Mouse (Mus musculus) MEL (cell line): Measurements from ENCODE around the gene Gm7030.

ENCODE experiments used
- CTCF ChIP-seq, 3 experiments: IDR thresholded peaks in 2 of 3; conservative IDR thresholded peaks in 1 of 3; 2 replicates each; pipeline ENCODE4 v1.5.1; 2011 to 2012; ENCODE audit warnings: low read length in 3 of 3, low read depth in 2 of 3, mild to moderate bottlenecking in 2 of 3, improper control_type of control experiment in 1 of 3, inconsistent platforms in 1 of 3, mixed read lengths in 1 of 3, moderate library complexity in 1 of 3; ENCODE audit not compliant: control insufficient read depth in 1 of 3, insufficient read depth in 1 of 3, poor library complexity in 1 of 3, severe bottlenecking in 1 of 3
- ELF1 ChIP-seq: IDR thresholded peaks from 2 replicates; pipeline ENCODE4 v1.6.1; 2014; ENCODE audit warnings: low read depth, mild to moderate bottlenecking, inconsistent platforms, low read length, improper control_type of control experiment, moderate library complexity
- MAX ChIP-seq: IDR thresholded peaks from 2 replicates; pipeline ENCODE4 v1.6.1; 2011; ENCODE audit warnings: low read length, improper control_type of control experiment

- no peak for TF ChIP-seq CTCF (IDR thresholded peaks at IDR 0.05 in 2 of 3, conservative IDR thresholded peaks at IDR 0.05 in 1 of 3; ENCODE audit: control insufficient read depth in 1 of 3, insufficient read depth in 1 of 3, low read depth in 2 of 3, low read length in 3 of 3, poor library complexity in 1 of 3, severe bottlenecking in 1 of 3)
- no peak for TF ChIP-seq MAX
- TF ChIP-seq ELF1 = no peak
Observed at GRCm38 (mm10) chr17:36154271-36155149, 25.3 kb upstream of the Gm7030 start.
